Mouse (Mus musculus) midbrain, embryonic 14.5 days (tissue): ENCODE measurements around the gene Hoxb9. TPM values are rescaled to one million over a fixed set of nuclear protein-coding genes. Genes with fewer than 3 reads are reported as not detected.

Experiments used
- ATAC-seq: fragments of 200-750 bp; cut with Nextera tagmentation; 2 replicates; pipeline ENCODE4 v1.8.0; 2017; ENCODE audit warnings: moderate number of reproducible peaks, moderate library complexity; ENCODE audit not compliant: low FRiP score, low TSS enrichment
- DNase-seq: peaks from one replicate; pipeline ENCODE4 v3.0.0-alpha.2; 2015
- H3K27ac ChIP-seq: fragments of 300-500 bp; sonication (generic); replicated peaks from 2 replicates; pipeline ENCODE4 v1.5.1; 2014; ENCODE audit warnings: mild to moderate bottlenecking, low read depth, low read length, moderate library complexity
- H3K27me3 ChIP-seq: fragments of 300-500 bp; sonication (generic); 2 replicates; pipeline ENCODE4 v1.6.1; 2014; ENCODE audit warnings: low read length, control low read depth, mixed read lengths; ENCODE audit not compliant: control insufficient read depth, insufficient read depth
- H3K36me3 ChIP-seq: fragments of 300-500 bp; sonication (generic); 2 replicates; pipeline ENCODE4 v1.6.1; 2014; ENCODE audit warnings: low read length, control low read depth; ENCODE audit not compliant: control insufficient read depth, insufficient read depth
- H3K4me1 ChIP-seq: fragments of 300-500 bp; sonication (generic); 2 replicates; pipeline ENCODE4 v1.6.1; 2014; ENCODE audit warnings: mild to moderate bottlenecking, antibody characterized with exemption, low read length, control low read depth; ENCODE audit not compliant: control insufficient read depth, insufficient read depth
- H3K4me2 ChIP-seq: fragments of 300-500 bp; sonication (generic); 2 replicates; pipeline ENCODE4 v1.6.1; 2014; ENCODE audit warnings: mild to moderate bottlenecking, low read length, moderate library complexity
- H3K4me3 ChIP-seq: fragments of 300-500 bp; sonication (generic); replicated peaks from 2 replicates; pipeline ENCODE4 v1.5.1; 2014; ENCODE audit warnings: low read depth, low read length
- H3K9ac ChIP-seq: fragments of 300-500 bp; sonication (generic); replicated peaks from 2 replicates; pipeline ENCODE4 v1.6.1; 2014; ENCODE audit warnings: mild to moderate bottlenecking, low read length, moderate library complexity
- H3K9me3 ChIP-seq: fragments of 300-500 bp; sonication (generic); 2 replicates; pipeline ENCODE4 v1.6.1; 2016; ENCODE audit warnings: low read length, control low read depth, mixed read lengths; ENCODE audit not compliant: control insufficient read depth
- WGBS: fragments of 180-500 bp; shearing (Covaris S2); extraction: QIAGEN DNeasy Blood & Tissue Kit; methylation state at CpG from one replicate; pipeline ENCODE4 v1.1.7; 2014; 5-methylcytosine and 5-hydroxymethylcytosine counted together
- polyA plus RNA-seq: library from polyadenylated mRNA; unstranded; fragments of >200 nt; fragmentation: Nextera tagmentation; extraction: Ambion mirVana; gene quantifications from 2 replicates; pipeline ENCODE4 v1.2.1, GENCODE M21; 2014

Gene Hoxb9
- polyA plus RNA-seq, 1 experiment from 2014 or later: not detected

DNA sequence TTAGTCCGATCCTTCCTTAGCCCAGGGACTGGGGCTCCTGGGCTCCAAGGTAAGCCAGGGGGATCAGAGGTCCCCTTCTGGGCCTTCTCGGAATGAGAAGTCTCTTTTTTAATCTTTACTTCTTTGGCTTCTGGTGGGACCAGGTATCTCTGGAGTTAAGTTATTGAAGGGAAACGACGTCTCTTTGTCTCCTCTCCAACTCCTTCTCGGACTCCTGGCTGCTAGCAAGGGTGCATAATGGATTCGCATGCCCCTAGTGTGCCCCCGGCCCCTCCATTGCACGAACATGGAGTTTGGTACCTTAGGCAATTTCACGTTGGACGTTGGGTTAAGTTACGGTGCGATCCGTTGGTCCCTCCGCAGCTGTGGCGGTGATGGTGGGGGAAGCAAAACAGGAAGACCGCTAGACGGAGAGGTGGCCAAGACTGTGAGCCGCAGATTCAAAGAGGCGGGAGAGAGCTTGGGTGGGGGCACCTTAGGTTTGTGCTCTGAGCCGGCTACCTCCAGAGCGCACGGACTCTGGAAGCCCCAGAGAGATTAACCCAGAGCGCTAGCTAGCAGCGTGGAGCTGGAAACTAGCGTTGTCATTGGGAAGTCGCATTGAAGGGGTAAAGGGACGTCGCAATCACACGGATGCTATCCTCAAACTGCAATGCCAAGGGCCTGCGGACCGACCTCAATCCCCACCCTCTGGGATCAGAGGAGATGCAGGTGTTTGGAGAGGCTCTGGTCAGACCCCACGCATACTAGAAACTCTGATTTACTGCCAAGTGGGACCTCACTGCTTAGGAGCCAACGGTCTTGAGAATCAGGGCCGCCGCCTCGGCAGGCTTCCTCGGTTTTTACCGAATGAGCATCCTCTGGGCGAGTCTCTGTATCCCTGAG lies 15.9 kb upstream of the Hoxb9 start:
- no peak overlapping the region for H3K4me2 ChIP-seq

DNA sequence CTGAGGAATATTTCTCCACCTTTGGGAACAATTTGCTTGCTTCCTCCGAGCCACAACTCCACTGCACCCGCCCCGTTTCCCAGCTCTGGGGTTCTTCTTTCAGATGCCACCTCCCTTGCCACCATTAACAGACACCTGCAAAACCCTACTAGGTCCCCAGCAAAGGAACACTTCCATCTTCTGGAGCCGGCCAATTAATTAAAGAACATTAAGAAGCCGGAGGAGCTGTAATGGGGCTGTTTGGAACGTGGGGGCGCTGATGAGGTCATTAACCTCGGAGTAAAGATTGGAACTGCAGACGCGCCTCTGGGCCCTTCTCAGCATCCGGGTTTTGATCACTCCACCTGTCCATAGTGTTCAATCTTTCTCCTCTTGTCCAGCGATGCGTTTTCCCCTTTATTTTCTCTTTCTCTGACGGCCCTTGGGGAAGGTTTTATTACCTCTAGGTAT lies 15.2 kb upstream of the Hoxb9 start:
- Histone ChIP-seq H3K36me3 (no peaks in the 10 kb centered on the region), H3K27me3 (peaks cover 100% of the 10 kb centered on the region), H3K4me2 (no peak overlapping the region), H3K4me3 (no peak overlapping the region), H3K4me1 (no peaks in the 10 kb centered on the region), H3K27ac (no peak overlapping the region), H3K9me3 (no peaks in the 10 kb centered on the region), H3K9ac (no peak overlapping the region)
- ATAC-seq (no peak), DNase-seq (no peak)
- 2% methylated on average over 14 of the region's 14 CpGs for WGBS

More for the DNA sequence above, 15.9 kb upstream of the Hoxb9 start:
- ATAC-seq (no peak), DNase-seq (no peak)
- H3K9ac ChIP-seq: no peak overlapping the region
- no peaks in the 10 kb centered on the region for H3K9me3 ChIP-seq
- no peaks in the 10 kb centered on the region for H3K4me1 ChIP-seq
- H3K27ac ChIP-seq: no peak overlapping the region
- peaks cover 100% of the 10 kb centered on the region for H3K27me3 ChIP-seq
- no peak overlapping the region for H3K4me3 ChIP-seq
- 2% methylated on average over 39 of the region's 39 CpGs for WGBS
- no peaks in the 10 kb centered on the region for H3K36me3 ChIP-seq

DNA sequence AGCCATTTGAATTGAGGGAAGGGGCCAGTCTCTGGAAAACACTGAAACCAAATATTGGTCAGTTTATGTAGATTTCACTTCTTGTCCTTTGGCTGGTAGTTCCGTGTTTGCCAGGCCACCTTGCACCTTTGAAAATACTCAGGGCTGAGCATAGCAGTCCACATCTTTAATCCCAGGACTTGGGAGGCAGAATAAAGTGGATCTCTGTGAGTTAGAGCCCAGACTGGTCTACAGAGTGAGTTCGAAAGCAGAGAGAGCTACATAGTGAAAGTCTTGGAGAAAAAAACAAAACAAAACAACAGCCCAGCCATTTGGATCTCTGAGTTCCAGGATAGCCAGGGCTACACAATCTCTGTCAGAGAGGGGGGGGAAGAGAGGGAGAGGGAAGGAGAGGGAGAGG lies 14.1 kb upstream of the Hoxb9 start:
- no peak overlapping the region for H3K27ac ChIP-seq
- WGBS: 14% methylated on average over 2 of the region's 2 CpGs
- no peak for DNase-seq

DNA sequence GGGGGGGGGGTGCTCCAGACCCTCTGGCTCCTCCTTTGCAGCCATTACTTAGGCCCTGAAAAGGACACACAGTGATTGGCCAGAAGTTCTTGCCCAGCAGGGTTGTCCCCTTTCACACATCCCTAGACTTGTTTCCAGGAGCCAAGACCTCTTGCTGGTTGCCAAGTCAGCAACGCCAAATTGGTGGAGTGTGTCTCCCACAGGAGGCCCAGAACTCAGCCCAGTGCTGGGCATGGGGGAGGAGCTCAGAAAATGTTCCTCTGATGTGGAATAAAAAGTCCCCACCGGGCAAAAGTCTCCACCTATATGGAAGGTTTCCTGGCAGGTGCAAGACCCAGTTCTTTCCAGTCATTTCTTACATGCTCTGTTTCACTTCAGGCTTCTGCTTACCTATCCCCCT lies 12.2 kb upstream of the Hoxb9 start:
- no peaks in the 10 kb centered on the region for H3K36me3 ChIP-seq
- H3K4me3 ChIP-seq: no peak overlapping the region
- H3K9me3 ChIP-seq: no peaks in the 10 kb centered on the region
- DNase-seq (no peak), ATAC-seq (no peak)
- peaks cover 100% of the 10 kb centered on the region for H3K27me3 ChIP-seq
- WGBS: 3% methylated on average over 2 of the region's 2 CpGs
- no peak overlapping the region for H3K4me2 ChIP-seq
- H3K27ac ChIP-seq: no peak overlapping the region
- H3K9ac ChIP-seq: no peak overlapping the region
- no peaks in the 10 kb centered on the region for H3K4me1 ChIP-seq

More for the DNA sequence above, 14.1 kb upstream of the Hoxb9 start:
- no peak for ATAC-seq
- Histone ChIP-seq H3K4me3 (no peak overlapping the region), H3K4me1 (no peaks in the 10 kb centered on the region), H3K36me3 (no peaks in the 10 kb centered on the region), H3K27me3 (peaks cover 100% of the 10 kb centered on the region), H3K4me2 (no peak overlapping the region), H3K9ac (no peak overlapping the region), H3K9me3 (no peaks in the 10 kb centered on the region)

DNA sequence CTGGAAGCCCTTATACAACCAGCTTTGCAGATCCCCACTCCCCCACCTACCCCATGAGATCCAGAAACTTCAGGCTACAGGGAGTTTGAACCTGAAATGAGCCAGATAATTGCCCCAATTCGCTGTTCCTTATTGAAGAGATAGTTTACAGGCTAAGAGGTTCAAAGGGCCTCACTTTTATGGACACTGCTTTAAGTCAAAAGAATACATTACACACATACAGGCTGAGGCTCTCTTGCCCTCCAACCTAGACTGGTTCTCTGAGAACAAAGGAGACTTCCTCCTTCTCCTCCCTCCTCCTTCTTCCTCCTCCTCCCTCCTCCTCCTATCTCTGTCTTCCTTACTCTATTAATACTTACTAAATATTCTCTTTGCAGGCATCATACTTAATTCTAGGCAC lies 11.7 kb upstream of the Hoxb9 start:
- H3K4me2 ChIP-seq: no peak overlapping the region
- H3K27me3 ChIP-seq: peaks cover 100% of the 10 kb centered on the region
- H3K9ac ChIP-seq: no peak overlapping the region
- no peaks in the 10 kb centered on the region for H3K4me1 ChIP-seq
- H3K9me3 ChIP-seq: no peaks in the 10 kb centered on the region
- DNase-seq (no peak), ATAC-seq (no peak)
- no peak overlapping the region for H3K27ac ChIP-seq
- H3K4me3 ChIP-seq: no peak overlapping the region
- 9% methylated on average over 1 of the region's 1 CpGs for WGBS
- H3K36me3 ChIP-seq: no peaks in the 10 kb centered on the region

DNA sequence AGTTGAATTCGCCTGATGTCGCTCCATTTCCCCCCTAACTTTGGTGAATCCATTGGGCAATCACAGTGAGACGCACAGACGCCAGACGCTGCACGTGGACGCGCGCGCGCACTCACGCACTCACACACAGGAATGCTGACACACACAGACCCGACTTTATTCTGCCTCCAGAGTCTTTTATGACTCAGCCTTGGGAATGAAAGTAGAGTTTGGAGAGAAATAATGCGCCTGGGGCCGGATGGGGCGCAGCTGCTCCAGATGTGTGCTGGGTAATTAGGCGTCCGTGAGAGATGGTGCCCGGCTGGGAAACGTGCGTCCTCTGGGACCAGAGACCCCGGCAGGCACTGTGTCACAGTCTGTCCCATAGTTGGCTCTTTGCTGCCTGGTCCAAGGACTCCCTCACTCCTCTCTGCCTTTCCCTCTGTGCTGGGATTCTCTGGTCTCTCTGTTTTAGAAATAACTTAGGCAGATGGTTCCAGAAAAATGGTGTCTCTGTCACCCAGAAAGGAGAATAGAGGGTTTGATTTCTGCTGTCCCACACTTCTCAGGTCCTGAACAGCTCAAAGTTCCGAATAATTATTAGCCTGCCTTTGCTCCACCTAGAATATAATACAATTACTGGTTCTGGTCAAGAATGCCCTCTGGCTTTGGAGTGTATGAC lies 10.8 kb upstream of the Hoxb9 start:
- no peak for DNase-seq

DNA sequence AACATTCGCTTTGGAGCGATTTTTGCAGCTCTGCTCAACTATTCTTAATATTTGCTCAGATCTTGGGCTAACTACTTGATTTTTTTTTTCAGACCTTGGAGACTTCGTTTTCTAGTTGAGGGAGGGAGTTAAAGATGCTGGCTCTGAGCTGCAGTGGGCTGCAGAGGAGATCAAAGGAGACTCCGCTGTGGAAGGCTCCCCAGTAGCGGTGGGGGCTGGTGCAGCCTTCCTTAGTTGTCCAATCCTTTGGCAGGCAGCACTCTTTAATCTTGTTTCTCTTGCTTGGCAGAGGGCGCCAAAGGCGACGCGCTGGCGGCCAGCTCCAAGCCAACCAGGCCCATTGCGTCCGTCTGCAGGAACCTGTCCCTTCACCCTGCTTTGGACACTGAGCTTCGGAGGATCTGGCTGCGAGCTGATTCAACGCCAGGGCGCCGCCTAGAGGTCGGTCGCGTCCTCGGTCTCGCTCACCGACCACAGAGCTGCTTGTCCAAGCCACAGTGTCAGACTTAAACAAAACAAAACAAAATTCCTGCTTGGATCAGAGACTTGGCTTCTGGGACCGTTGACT lies 9.8 kb upstream of the Hoxb9 start:
- no peak for ATAC-seq
- no peak overlapping the region for H3K9ac ChIP-seq
- no peaks in the 10 kb centered on the region for H3K4me1 ChIP-seq
- no peak overlapping the region for H3K4me2 ChIP-seq
- peak; percentile 75 for DNase-seq
- WGBS: 1% methylated on average over 24 of the region's 24 CpGs
- H3K27me3 ChIP-seq: peaks cover 100% of the 10 kb centered on the region
- H3K36me3 ChIP-seq: no peaks in the 10 kb centered on the region
- no peaks in the 10 kb centered on the region for H3K9me3 ChIP-seq
- H3K27ac ChIP-seq: no peak overlapping the region
- no peak overlapping the region for H3K4me3 ChIP-seq

More for the DNA sequence above, 10.8 kb upstream of the Hoxb9 start:
- H3K4me1 ChIP-seq: no peaks in the 10 kb centered on the region
- no peaks in the 10 kb centered on the region for H3K9me3 ChIP-seq
- H3K27me3 ChIP-seq: peaks cover 100% of the 10 kb centered on the region
- no peak for ATAC-seq
- no peak overlapping the region for H3K4me3 ChIP-seq
- H3K4me2 ChIP-seq: no peak overlapping the region
- WGBS: 2% methylated on average over 23 of the region's 23 CpGs
- H3K36me3 ChIP-seq: no peaks in the 10 kb centered on the region
- H3K27ac ChIP-seq: no peak overlapping the region
- no peak overlapping the region for H3K9ac ChIP-seq

DNA sequence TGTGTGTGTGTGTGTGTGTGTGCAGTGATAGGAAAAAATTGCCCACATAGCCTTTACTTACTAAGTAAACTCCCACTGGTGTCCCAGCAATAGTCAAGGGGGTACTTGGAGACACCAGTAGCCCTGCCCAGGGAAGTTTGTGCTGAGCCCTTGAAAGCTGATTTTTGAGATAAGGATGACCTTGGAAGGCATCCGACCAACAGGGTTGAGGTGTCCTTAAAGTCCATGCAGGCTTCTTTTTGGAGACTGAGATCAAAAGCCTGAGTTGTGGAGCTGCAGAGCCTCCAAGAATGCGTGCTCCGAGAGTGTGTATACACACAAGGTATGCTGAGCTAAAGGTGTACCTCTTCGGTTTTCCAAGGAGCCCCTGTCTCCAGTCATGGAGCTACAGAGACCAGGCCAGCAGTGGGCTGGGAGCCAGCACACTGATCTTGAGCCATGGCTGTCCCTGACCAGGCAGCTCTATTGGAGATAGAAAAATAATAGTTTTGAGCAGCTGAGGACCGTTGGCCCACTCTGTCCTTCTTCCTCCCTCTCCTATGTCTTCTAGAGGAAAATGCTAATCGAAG lies 8.9 kb upstream of the Hoxb9 start:
- DNase-seq: peak; percentile 0
- Histone ChIP-seq H3K9me3 (no peaks in the 10 kb centered on the region), H3K36me3 (no peaks in the 10 kb centered on the region), H3K4me2 (no peak overlapping the region), H3K4me1 (no peaks in the 10 kb centered on the region), H3K9ac (no peak overlapping the region), H3K4me3 (no peak overlapping the region), H3K27me3 (peaks cover 100% of the 10 kb centered on the region), H3K27ac (no peak overlapping the region)
- WGBS: 6% methylated on average over 6 of the region's 6 CpGs
- ATAC-seq: no peak
